Mouse (Mus musculus): Measurements from ENCODE around the gene Dmd. TPM values are rescaled to one million over a fixed set of nuclear protein-coding genes. Genes with fewer than 3 reads are reported as not detected.

The Dmd gene
- total and polyA plus RNA-seq, 3 experiments: not detected

GRCm38 (mm10) chrX:84553441-84553840 is 1604.8 kb downstream of the Dmd start:
- H3K27me3 ChIP-seq (ENCODE audit: control insufficient read depth in 1 of 2, insufficient read depth in 2 of 2, low read length in 2 of 2): no peaks in the 10 kb centered on the region
- no peak for TF ChIP-seq CHD2 (IDR thresholded peaks at IDR 0.05; ENCODE audit: low read length)
- no peak for TF ChIP-seq SMC3 (IDR thresholded peaks at IDR 0.05; ENCODE audit: low read depth, low read length)
- TF ChIP-seq ELF1 (IDR thresholded peaks at IDR 0.05; ENCODE audit: low read depth, low read length): no peak
- no peak for TF ChIP-seq NRF1 (IDR thresholded peaks at IDR 0.05; ENCODE audit: insufficient read depth, low read depth, low read length, poor library complexity, severe bottlenecking)
- TF ChIP-seq POLR2A (IDR thresholded peaks at IDR 0.05; ENCODE audit: control insufficient read depth in 1 of 2, insufficient read depth in 1 of 2, low read depth in 1 of 2, low read length in 2 of 2, poor library complexity in 1 of 2): no peak
- no peak for TF ChIP-seq MAFK (IDR thresholded peaks at IDR 0.05; ENCODE audit: borderline replicate concordance, low read depth, low read length)
- no peak for TF ChIP-seq MEF2A (IDR thresholded peaks at IDR 0.05; ENCODE audit: extremely low read depth, insufficient replicate concordance, low read depth, low read length, poor library complexity, severe bottlenecking)
- TF ChIP-seq ETS1 (IDR thresholded peaks at IDR 0.05; ENCODE audit: low read depth, low read length): no peak
- no peak for TF ChIP-seq TCF12 (IDR thresholded peaks at IDR 0.05; ENCODE audit: low read depth, low read length)
- no peak for TF ChIP-seq MAZ (IDR thresholded peaks at IDR 0.05; ENCODE audit: low read depth, low read length)
- TF ChIP-seq ZMIZ1 (IDR thresholded peaks at IDR 0.05; ENCODE audit: low read depth, low read length): no peak
- TF ChIP-seq USF1 (IDR thresholded peaks at IDR 0.05; ENCODE audit: low read depth, low read length): no peak
- no peak overlapping the region for H3K9ac ChIP-seq (ENCODE audit: control insufficient read depth, low read depth, low read length, poor library complexity, severe bottlenecking)
- no peaks in the 10 kb centered on the region for H3K4me1 ChIP-seq (ENCODE audit: control insufficient read depth in 1 of 2, insufficient read depth in 2 of 2, low read length in 2 of 2)
- H3K36me3 ChIP-seq (ENCODE audit: control insufficient read depth in 1 of 2, insufficient read depth in 2 of 2, low read length in 2 of 2): no peaks in the 10 kb centered on the region
- no peak overlapping the region for H3K4me3 ChIP-seq (ENCODE audit: control insufficient read depth in 1 of 2, insufficient read depth in 1 of 2, low read depth in 2 of 2, low read length in 2 of 2)
- no peaks in the 10 kb centered on the region for H3K9me3 ChIP-seq (replicated peaks; ENCODE audit: insufficient read depth, low read length)
- H3K27ac ChIP-seq (ENCODE audit: control insufficient read depth, low read depth, low read length): no peak overlapping the region
- DNase-seq (ENCODE audit: low read depth, low spot score): no peak
- H3K79me2 ChIP-seq (ENCODE audit: control insufficient read depth, insufficient read depth, low read length, poor library complexity): no peaks in the 10 kb centered on the region

GRCm38 (mm10) chrX:84598476-84598875 is 1649.8 kb downstream of the Dmd start:
- H3K27ac ChIP-seq (ENCODE audit: control insufficient read depth, low read depth, low read length): no peak overlapping the region
- H3K36me3 ChIP-seq (ENCODE audit: control insufficient read depth in 1 of 2, insufficient read depth in 2 of 2, low read length in 2 of 2): no peaks in the 10 kb centered on the region
- H3K27me3 ChIP-seq (ENCODE audit: control insufficient read depth in 1 of 2, insufficient read depth in 2 of 2, low read length in 2 of 2): no peaks in the 10 kb centered on the region
- H3K4me3 ChIP-seq (ENCODE audit: control insufficient read depth in 1 of 2, insufficient read depth in 1 of 2, low read depth in 2 of 2, low read length in 2 of 2): no peak overlapping the region
- H3K4me1 ChIP-seq (ENCODE audit: control insufficient read depth in 1 of 2, insufficient read depth in 2 of 2, low read length in 2 of 2): no peaks in the 10 kb centered on the region
- H3K9ac ChIP-seq (ENCODE audit: control insufficient read depth, low read depth, low read length, poor library complexity, severe bottlenecking): no peak overlapping the region
- TF ChIP-seq SMC3 (IDR thresholded peaks at IDR 0.05; ENCODE audit: low read depth, low read length): no peak
- no peak for TF ChIP-seq ELF1 (IDR thresholded peaks at IDR 0.05; ENCODE audit: low read depth, low read length)
- TF ChIP-seq USF1 (IDR thresholded peaks at IDR 0.05; ENCODE audit: low read depth, low read length): no peak
- TF ChIP-seq MAZ (IDR thresholded peaks at IDR 0.05; ENCODE audit: low read depth, low read length): no peak
- TF ChIP-seq MYB (IDR thresholded peaks at IDR 0.05; ENCODE audit: low read depth, low read length): no peak
- no peak for TF ChIP-seq BHLHE40 (IDR thresholded peaks at IDR 0.05; ENCODE audit: borderline replicate concordance, low read depth, low read length)
- no peak for TF ChIP-seq TAL1 (IDR thresholded peaks at IDR 0.05; ENCODE audit: low read length)
- TF ChIP-seq ZKSCAN1 (IDR thresholded peaks at IDR 0.05; ENCODE audit: low read depth, low read length): no peak
- no peak for TF ChIP-seq HCFC1 (IDR thresholded peaks at IDR 0.05; ENCODE audit: low read depth, low read length)
- no peak for TF ChIP-seq GATA1 (IDR thresholded peaks at IDR 0.05; ENCODE audit: low read depth, low read length)
- TF ChIP-seq MAX (IDR thresholded peaks at IDR 0.05; ENCODE audit: low read length): no peak
- TF ChIP-seq POLR2AphosphoS5 (IDR thresholded peaks at IDR 0.05; ENCODE audit: borderline replicate concordance, low read depth, low read length): no peak
- no peak for TF ChIP-seq ZNF384 (IDR thresholded peaks at IDR 0.05; ENCODE audit: low read depth, low read length)
- no peak for TF ChIP-seq POLR2AphosphoS2 (IDR thresholded peaks at IDR 0.05; ENCODE audit: low read length)
- TF ChIP-seq MXI1 (IDR thresholded peaks at IDR 0.05; ENCODE audit: low read depth, low read length): no peak
- TF ChIP-seq POLR2A (IDR thresholded peaks at IDR 0.05; ENCODE audit: control insufficient read depth in 1 of 2, insufficient read depth in 1 of 2, low read depth in 1 of 2, low read length in 2 of 2, poor library complexity in 1 of 2): no peak
- no peak for TF ChIP-seq CHD1 (IDR thresholded peaks at IDR 0.05; ENCODE audit: low read depth, low read length)
- DNase-seq (ENCODE audit: low read depth, low spot score): no peak
- H3K9me3 ChIP-seq (replicated peaks; ENCODE audit: insufficient read depth, low read length): no peaks in the 10 kb centered on the region
- no peaks in the 10 kb centered on the region for H3K79me2 ChIP-seq (ENCODE audit: control insufficient read depth, insufficient read depth, low read length, poor library complexity)
